Comparison of ENCODE assay signal across 8 mouse cellular contexts in genomic region chr4:45083487-45083886, GRCm38 (mm10). TPM values are rescaled to one million over a fixed set of nuclear protein-coding genes. Genes with fewer than 3 reads are reported as not detected.
DNase-seq lines count a peak whose midpoint lies in the region; ATAC-seq and TF ChIP-seq lines count a peak whose summit lies in the region.

No protein-coding gene starts in this region.

- H3K27me3 ChIP-seq in heart, embryonic 12.5 days (replicated peaks), result no peaks in the 10 kb centered on the region
- no peaks in the 10 kb centered on the region for H3K27me3 ChIP-seq in forebrain, embryonic 15.5 days
- H3K27me3 ChIP-seq in limb, embryonic 14.5 days (ENCODE audit: control insufficient read depth, insufficient read depth, low read length), result no peaks in the 10 kb centered on the region
- no peaks in the 10 kb centered on the region for H3K27me3 ChIP-seq in stomach, embryonic 15.5 days (replicated peaks)

- in situ Hi-C loops in ES-E14 (cut with MboI; ENCODE audit: low sequenced_read_pairs in 2 of 2, unreplicated experiment in 2 of 2), result no loop called here

- DNase-seq in heart, adult 8-10 months (ENCODE audit: low spot score), result no peak
- DNase-seq in ES-E14 (ENCODE audit: low read depth, low spot score), result no peak
- DNase-seq in limb, embryonic 14.5 days (ENCODE audit: low spot score), result peak; percentile 9
- DNase-seq in gastrocnemius, adult 18-20 months (ENCODE audit: low spot score), result no peak
- DNase-seq in urinary bladder, postnatal 25 days (ENCODE audit: low spot score), result no peak

- TF ChIP-seq POLR2A in limb, embryonic 14.5 days (IDR thresholded peaks at IDR 0.05; ENCODE audit: borderline replicate concordance, extremely low read depth, insufficient read depth, insufficient read length), result no peak

- H3K9ac ChIP-seq in heart, embryonic 12.5 days, result peak overlapping the region; percentile 99
- peak overlapping the region; percentile 56; the same call in 1 of the 2 replicates for H3K9ac ChIP-seq in ES-E14 (ENCODE audit: insufficient read depth, low read depth, low read length, poor library complexity, severe bottlenecking)
- peak overlapping the region; percentile 96 for H3K9ac ChIP-seq in forebrain, embryonic 15.5 days (replicated peaks)
- H3K9ac ChIP-seq in limb, embryonic 14.5 days (ENCODE audit: low read depth, low read length, severe bottlenecking), result peak overlapping the region; percentile 96
- no peak overlapping the region; the same call in 1 of the 2 replicates for H3K9ac ChIP-seq in stomach, embryonic 15.5 days

- WGBS in heart, embryonic 12.5 days, result 2% methylated on average over 8 of the region's 8 CpGs
- under 1% methylated on average over 8 of the region's 8 CpGs for WGBS in forebrain, embryonic 15.5 days
- 1% methylated on average over 8 of the region's 8 CpGs for WGBS in limb, embryonic 14.5 days
- 3% methylated on average over 8 of the region's 8 CpGs for WGBS in stomach, embryonic 15.5 days

- peak overlapping the region; percentile 95 for H3K4me3 ChIP-seq in heart, embryonic 12.5 days
- peak overlapping the region; percentile 23 to 76; a peak in 3 of 4 replicates for H3K4me3 ChIP-seq in ES-E14 (ENCODE audit: insufficient read depth in 1 of 2, low read depth in 1 of 2, low read length in 2 of 2, poor library complexity in 1 of 2, severe bottlenecking in 1 of 2)
- peak overlapping the region; percentile 97 for H3K4me3 ChIP-seq in forebrain, embryonic 15.5 days
- H3K4me3 ChIP-seq in limb, embryonic 14.5 days (replicated peaks; ENCODE audit: low read length), result peak overlapping the region; percentile 91
- peak overlapping the region; percentile 85 for H3K4me3 ChIP-seq in stomach, embryonic 15.5 days (replicated peaks)

- H3K4me1 ChIP-seq in heart, embryonic 12.5 days (replicated peaks), result peaks cover 25% of the 10 kb centered on the region
- H3K4me1 ChIP-seq in ES-E14 (ENCODE audit: control insufficient read depth in 2 of 2, insufficient read depth in 2 of 2, low read length in 2 of 2, poor library complexity in 1 of 2), result peaks cover 0 to 9% of the 10 kb centered on the region in 2 experiments; a peak in 1 of 4 replicates
- H3K4me1 ChIP-seq in forebrain, embryonic 15.5 days, result peaks cover 18% of the 10 kb centered on the region
- peaks cover 11% of the 10 kb centered on the region for H3K4me1 ChIP-seq in limb, embryonic 14.5 days (ENCODE audit: control insufficient read depth, insufficient read depth, low read length)
- peaks cover 4% of the 10 kb centered on the region; the same call in 1 of the 2 replicates for H3K4me1 ChIP-seq in stomach, embryonic 15.5 days

- no peak overlapping the region for H3K27ac ChIP-seq in heart, embryonic 12.5 days (ENCODE audit: poor library complexity, severe bottlenecking)
- no peak overlapping the region for H3K27ac ChIP-seq in ES-E14 (ENCODE audit: insufficient read depth, low read depth, low read length, poor library complexity, severe bottlenecking)
- peak overlapping the region; percentile 92 for H3K27ac ChIP-seq in forebrain, embryonic 15.5 days (replicated peaks)
- no peak overlapping the region for H3K27ac ChIP-seq in limb, embryonic 14.5 days (replicated peaks; ENCODE audit: low read depth, low read length)
- no peak overlapping the region for H3K27ac ChIP-seq in stomach, embryonic 15.5 days

- H3K36me3 ChIP-seq in heart, embryonic 12.5 days, result peaks cover 4% of the 10 kb centered on the region
- H3K36me3 ChIP-seq in ES-E14 (ENCODE audit: control insufficient read depth, insufficient read depth, low read length, poor library complexity, severe bottlenecking), result no peaks in the 10 kb centered on the region
- H3K36me3 ChIP-seq in forebrain, embryonic 15.5 days, result no peaks in the 10 kb centered on the region; the same call in 1 of the 2 replicates
- H3K36me3 ChIP-seq in limb, embryonic 14.5 days (ENCODE audit: control insufficient read depth, insufficient read depth, low read length), result peaks cover 3% of the 10 kb centered on the region; the same call in 1 of the 2 replicates
- no peaks in the 10 kb centered on the region for H3K36me3 ChIP-seq in stomach, embryonic 15.5 days

- no peak for ATAC-seq in heart, embryonic 12.5 days (ENCODE audit: insufficient number of reproducible peaks, low FRiP score)
- peak; percentile 44 for ATAC-seq in forebrain, embryonic 15.5 days (replicated peaks)
- no peak; the same call in 1 of the 2 replicates for ATAC-seq in limb, embryonic 14.5 days (ENCODE audit: low FRiP score, low read depth)
- ATAC-seq in stomach, embryonic 15.5 days (ENCODE audit: insufficient read depth, low FRiP score, low read depth), result no peak

- H3K4me2 ChIP-seq in heart, embryonic 12.5 days, result peak overlapping the region; percentile 76
- H3K4me2 ChIP-seq in forebrain, embryonic 15.5 days (replicated peaks), result peak overlapping the region; percentile 68
- H3K4me2 ChIP-seq in limb, embryonic 14.5 days (replicated peaks; ENCODE audit: low read depth, low read length, severe bottlenecking), result peak overlapping the region; percentile 66
- H3K4me2 ChIP-seq in stomach, embryonic 15.5 days, result peak overlapping the region; percentile 85

- no peaks in the 10 kb centered on the region for H3K9me3 ChIP-seq in heart, embryonic 12.5 days (replicated peaks)
- H3K9me3 ChIP-seq in ES-E14 (ENCODE audit: control insufficient read depth, insufficient read depth, low read depth, low read length), result no peaks in the 10 kb centered on the region
- no peaks in the 10 kb centered on the region for H3K9me3 ChIP-seq in forebrain, embryonic 15.5 days
- no peaks in the 10 kb centered on the region for H3K9me3 ChIP-seq in limb, embryonic 14.5 days (ENCODE audit: control insufficient read depth, low read length)
- no peaks in the 10 kb centered on the region for H3K9me3 ChIP-seq in stomach, embryonic 15.5 days

TF ChIP-seq in ES-E14, 5 proteins besides CTCF, POLR2A, EP300 and RAD21:
- TF ChIP-seq ZC3H11A (IDR thresholded peaks at IDR 0.05; ENCODE audit: borderline replicate concordance, low read depth, low read length), result no peak
- TF ChIP-seq MAFK (IDR thresholded peaks at IDR 0.05; ENCODE audit: insufficient read depth, low read depth, low read length), result no peak
- 0 out of 2 replicates have a peak, but pooled peaks have one; percentile 11 for TF ChIP-seq ZNF384 (IDR thresholded peaks at IDR 0.05; ENCODE audit: low read depth, low read length)
- no peak for TF ChIP-seq HCFC1 (IDR thresholded peaks at IDR 0.05; ENCODE audit: borderline replicate concordance, insufficient read depth, low read length)
- TF ChIP-seq CHD2 (IDR thresholded peaks at IDR 0.05; ENCODE audit: low read depth, low read length), result no peak

RNA-seq across cellular contexts. Expression of gene Fbxo10, which starts 0.9 kb away (rescaled TPM):
- 17.7 TPM in 2 replicates for polyA plus RNA-seq in heart, embryonic 12.5 days (2016; fragmentation: Nextera tagmentation; extraction: Ambion mirVana)
- total RNA-seq in heart, adult 8-10 months (2022), result 10 to 100 TPM in 3 of 4 experiments, 1 to 10 TPM in 1; 8.2 to 11.5 (median 10.7) TPM
- total RNA-seq in ES-E14 (2012; rRNA removed), result 3.3 and 4.2 TPM in 2 replicates
- 24.5 and 25.8 TPM in 2 replicates for polyA plus RNA-seq in forebrain, embryonic 15.5 days (2015; fragmentation: Nextera tagmentation; extraction: Ambion mirVana)
- 28.9 and 34.0 TPM in 2 replicates for polyA plus RNA-seq in limb, embryonic 14.5 days (2012; rRNA removed)
- polyA plus RNA-seq in limb, embryonic 14.5 days (2014; fragmentation: Nextera tagmentation; extraction: Ambion mirVana), result 15.0 and 16.4 TPM in 2 replicates
- polyA plus RNA-seq in stomach, embryonic 15.5 days (2015; fragmentation: Nextera tagmentation; extraction: Ambion mirVana), result 10.9 and 12.5 TPM in 2 replicates
- total RNA-seq in gastrocnemius, adult 18-20 months (2021), result 1 to 10 TPM; 1.8 TPM

RNA-seq across cellular contexts. Expression of gene Tomm5, which starts 24.4 kb away (rescaled TPM):
- polyA plus RNA-seq in heart, embryonic 12.5 days (2016; fragmentation: Nextera tagmentation; extraction: Ambion mirVana), result 207 and 213 TPM in 2 replicates
- total RNA-seq in heart, adult 8-10 months (2022), result 100 to 1,000 TPM; 234 to 269 (median 250) TPM
- 237 and 275 TPM in 2 replicates for total RNA-seq in ES-E14 (2012; rRNA removed)
- polyA plus RNA-seq in forebrain, embryonic 15.5 days (2015; fragmentation: Nextera tagmentation; extraction: Ambion mirVana), result 143 and 153 TPM in 2 replicates
- polyA plus RNA-seq in limb, embryonic 14.5 days (2012; rRNA removed), result 152 and 176 TPM in 2 replicates
- 227 and 255 TPM in 2 replicates for polyA plus RNA-seq in limb, embryonic 14.5 days (2014; fragmentation: Nextera tagmentation; extraction: Ambion mirVana)
- 279 and 306 TPM in 2 replicates for polyA plus RNA-seq in stomach, embryonic 15.5 days (2015; fragmentation: Nextera tagmentation; extraction: Ambion mirVana)
- total RNA-seq in gastrocnemius, adult 18-20 months (2021), result 10 to 100 TPM; 67.4 to 69.0 TPM
